Mouse (Mus musculus): ENCODE measurements around the gene Slit1.

The Slit1 gene

GRCm38 (mm10) chr19:41597170-41597894 is 146.1 kb downstream of the Slit1 start:
- DNase-seq (ENCODE audit: low read depth): no peak

- DNase-seq (ENCODE audit: low read depth): no peak
Measured at GRCm38 (mm10) chr19:41591808-41592207, 151.7 kb downstream of the Slit1 start.

GRCm38 (mm10) chr19:41589681-41590080 is 153.8 kb downstream of the Slit1 start:
- DNase-seq (ENCODE audit: low read depth): no peak

- no peak for DNase-seq (ENCODE audit: low read depth)
Measured at GRCm38 (mm10) chr19:41589026-41589425, 154.4 kb downstream of the Slit1 start.

- DNase-seq (ENCODE audit: low read depth): no peak
Measured at GRCm38 (mm10) chr19:41587431-41588222, 155.8 kb downstream of the Slit1 start.

GRCm38 (mm10) chr19:41586752-41587151 is 156.7 kb downstream of the Slit1 start:
- no peak for DNase-seq (ENCODE audit: low read depth)

- DNase-seq (ENCODE audit: low read depth): no peak
Measured at GRCm38 (mm10) chr19:41582918-41583514, 160.4 kb downstream of the Slit1 start.

- DNase-seq (ENCODE audit: low read depth): no peak
Measured at GRCm38 (mm10) chr19:41581706-41582420, 161.6 kb downstream of the Slit1 start, which contains the start of gene Gm340. Gm340 (plus strand) TSS chr19:41582370.

DNA sequence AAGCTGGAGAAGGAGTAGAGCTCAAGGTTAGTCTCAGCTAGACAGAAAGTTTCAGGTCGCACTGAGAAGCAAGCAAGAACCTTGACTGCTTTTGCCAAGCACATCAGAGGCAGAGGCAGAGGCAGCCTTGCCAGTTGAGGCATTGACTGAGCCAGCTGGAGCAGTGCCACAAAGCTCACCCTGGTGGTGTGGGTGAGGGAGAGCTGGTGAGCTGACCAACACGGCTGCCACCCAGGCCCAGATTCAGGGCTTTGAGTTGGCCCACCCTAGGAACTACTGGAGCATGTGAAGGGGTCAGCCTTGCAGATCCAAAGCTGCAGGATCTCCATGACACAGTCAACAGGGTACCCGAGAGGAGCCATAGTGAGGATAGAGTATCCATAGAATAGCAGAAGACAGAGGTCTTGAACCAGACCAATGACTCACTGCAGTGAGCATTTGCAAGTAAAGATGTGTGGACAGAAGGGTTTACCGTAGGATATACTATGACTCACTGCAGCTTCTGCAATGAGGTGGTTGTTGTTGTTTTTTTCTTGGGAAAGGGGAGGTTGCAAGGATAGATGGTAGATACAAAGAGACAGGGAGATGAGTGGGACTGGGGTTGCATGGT is 164.0 kb downstream of the Slit1 start:
- DNase-seq (ENCODE audit: low read depth): no peak

DNA sequence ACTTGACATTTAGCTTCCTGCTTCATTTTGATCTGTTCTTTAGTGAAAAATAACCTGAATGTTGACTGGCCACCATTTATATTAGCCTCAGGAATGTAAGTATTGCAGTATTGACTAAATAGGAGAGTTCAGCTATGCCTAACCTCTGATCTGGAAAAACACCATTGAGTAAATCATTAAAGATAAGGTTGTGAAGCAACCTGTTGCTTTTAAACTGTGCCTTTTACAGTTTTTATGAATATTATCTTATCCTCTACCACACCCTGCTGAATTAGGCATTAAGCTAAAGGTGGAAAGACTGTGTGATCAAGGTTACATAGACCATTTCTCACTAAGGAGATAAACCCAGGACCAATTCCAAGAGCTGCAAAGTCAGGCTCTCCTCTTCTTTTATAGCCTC is 165.9 kb downstream of the Slit1 start:
- DNase-seq (ENCODE audit: low read depth): no peak

DNA sequence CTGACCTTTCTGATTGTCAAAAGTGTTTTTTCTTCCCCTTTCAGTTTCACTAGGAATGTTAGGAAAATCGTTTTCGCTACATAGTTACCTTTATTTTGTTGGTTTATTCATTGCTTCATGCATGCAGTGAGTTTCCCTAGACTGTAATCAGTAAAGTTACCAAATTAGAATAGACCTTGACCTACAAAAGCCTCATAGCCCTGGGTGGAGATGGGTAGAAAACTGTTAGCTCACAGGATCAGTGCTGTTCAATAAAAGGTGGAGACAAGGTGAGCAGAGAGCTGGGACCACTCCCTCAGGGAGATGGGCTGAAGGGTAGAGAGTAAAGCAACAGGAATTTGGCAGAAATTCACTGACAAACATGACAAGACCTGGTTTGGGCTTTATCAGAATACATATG is 169.8 kb downstream of the Slit1 start:
- no peak for DNase-seq (ENCODE audit: low read depth)

DNA sequence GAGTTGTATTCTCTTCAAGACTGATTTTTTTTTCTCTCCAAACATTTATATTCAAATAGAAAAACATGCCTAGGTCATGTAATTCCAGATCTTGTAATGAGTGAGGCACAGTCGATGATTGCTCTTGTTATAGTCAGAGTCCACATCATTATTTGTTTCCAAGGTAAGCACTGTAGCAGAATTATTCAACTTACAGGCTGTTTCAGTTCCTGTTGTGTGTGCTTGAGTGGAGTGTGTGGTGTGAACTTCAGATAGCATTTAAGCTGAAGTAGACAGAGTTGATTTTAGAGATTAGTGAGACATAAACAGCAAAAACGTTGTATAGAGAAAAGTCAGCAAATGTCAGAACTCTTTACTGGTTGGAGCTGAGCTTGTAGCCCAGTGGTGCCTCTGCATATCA is 174.7 kb downstream of the Slit1 start:
- no peak for DNase-seq (ENCODE audit: low read depth)

- DNase-seq (ENCODE audit: low read depth): no peak
Measured at GRCm38 (mm10) chr19:41560856-41561255, 182.6 kb downstream of the Slit1 start.

DNA sequence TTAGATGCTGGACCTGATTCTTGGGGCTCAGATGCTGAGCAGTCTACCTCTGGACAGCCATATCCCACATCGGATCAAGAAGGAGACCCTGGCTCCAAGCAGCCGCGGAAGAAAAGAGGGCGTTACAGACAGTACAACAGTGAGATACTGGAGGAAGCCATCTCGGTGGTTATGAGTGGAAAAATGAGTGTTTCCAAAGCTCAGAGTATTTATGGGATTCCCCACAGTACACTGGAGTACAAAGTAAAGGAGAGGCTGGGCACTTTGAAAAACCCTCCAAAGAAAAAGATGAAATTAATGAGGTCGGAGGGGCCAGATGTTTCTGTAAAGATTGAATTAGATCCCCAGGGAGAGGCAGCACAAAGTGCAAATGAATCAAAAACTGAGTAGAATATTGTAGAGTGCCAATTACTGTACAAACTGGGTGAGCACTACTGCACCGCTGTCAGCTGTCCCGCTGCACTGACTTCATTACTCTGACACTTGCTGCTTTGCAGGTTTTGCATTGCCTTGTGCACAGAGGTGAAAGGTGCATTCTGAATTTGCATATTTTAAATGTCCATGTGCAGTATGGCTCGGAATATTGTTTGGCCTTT is 184.5 kb downstream of the Slit1 start:
- no peak for DNase-seq (ENCODE audit: low read depth)

DNA sequence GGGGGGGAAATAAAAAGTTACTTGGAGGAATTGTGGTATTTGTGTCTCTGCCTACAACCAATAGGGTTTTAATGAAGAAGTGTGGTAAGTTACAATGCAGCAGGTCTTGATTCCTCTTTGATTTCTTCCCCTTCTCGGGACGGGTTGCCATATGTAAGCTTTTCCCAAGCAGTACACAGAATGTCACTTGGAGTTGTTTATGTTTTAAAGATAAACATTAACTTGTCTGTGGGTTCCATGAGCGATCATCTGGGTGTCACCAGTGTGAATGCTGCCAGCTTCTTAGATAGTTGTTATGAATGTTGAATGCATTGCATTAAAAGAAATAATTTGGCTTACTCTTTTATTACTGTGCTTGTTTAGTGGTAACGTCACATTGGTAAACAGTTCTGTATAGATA is 186.0 kb downstream of the Slit1 start:
- no peak for DNase-seq (ENCODE audit: low read depth)

GRCm38 (mm10) chr19:41556981-41557380 is 186.5 kb downstream of the Slit1 start:
- DNase-seq (ENCODE audit: low read depth): no peak

All from c-Kit-positive CD71-positive TER-119-negative erythroid progenitor cells, embryonic 14.5 days (primary cell).